Comparison of ENCODE assay signal across 8 mouse cellular contexts in genomic region chr19:46763356-46763755, GRCm38 (mm10). TPM values are rescaled to one million over a fixed set of nuclear protein-coding genes. Genes with fewer than 3 reads are reported as not detected.
DNase-seq lines count a peak whose midpoint lies in the region; ATAC-seq and TF ChIP-seq lines count a peak whose summit lies in the region.

No protein-coding gene starts in this region.

- no peaks in the 10 kb centered on the region for H3K27me3 ChIP-seq in heart, embryonic 14.5 days (ENCODE audit: control insufficient read depth, insufficient read depth, low read length)
- peaks cover 37% of the 10 kb centered on the region for H3K27me3 ChIP-seq in hindbrain, embryonic 10.5 days (ENCODE audit: insufficient read depth, poor library complexity, severe bottlenecking)
- peaks cover 35% of the 10 kb centered on the region for H3K27me3 ChIP-seq in midbrain, embryonic 12.5 days

- H3K9ac ChIP-seq in heart, embryonic 14.5 days (ENCODE audit: low read length): peak overlapping the region; percentile 81; the same call in 1 of the 2 replicates
- H3K9ac ChIP-seq in midbrain, embryonic 12.5 days (replicated peaks): peak overlapping the region; percentile 76; the same call in 1 of the 2 replicates

- WGBS in heart, embryonic 14.5 days: 34% methylated on average over 7 of the region's 7 CpGs
- WGBS in bone marrow, adult 2 months: 55% methylated on average over 7 of the region's 7 CpGs
- WGBS in hindbrain, embryonic 10.5 days: 10% methylated on average over 7 of the region's 7 CpGs
- WGBS in midbrain, embryonic 12.5 days: 11% methylated on average over 7 of the region's 7 CpGs

- no peaks in the 10 kb centered on the region for H3K36me3 ChIP-seq in heart, embryonic 14.5 days (ENCODE audit: control insufficient read depth, insufficient read depth, low read length)
- H3K36me3 ChIP-seq in hindbrain, embryonic 10.5 days: no peaks in the 10 kb centered on the region
- no peaks in the 10 kb centered on the region for H3K36me3 ChIP-seq in midbrain, embryonic 12.5 days

- H3K4me3 ChIP-seq in heart, embryonic 14.5 days (ENCODE audit: control insufficient read depth in 1 of 2, insufficient read depth in 1 of 2, low read depth in 1 of 2, low read length in 2 of 2): peak overlapping the region; percentile 81 to 88
- H3K4me3 ChIP-seq in bone marrow, adult 2 months (replicated peaks; ENCODE audit: control insufficient read depth, low read depth, low read length): peak overlapping the region; percentile 79
- peak overlapping the region; percentile 78 for H3K4me3 ChIP-seq in hindbrain, embryonic 10.5 days
- H3K4me3 ChIP-seq in midbrain, embryonic 12.5 days: peak overlapping the region; percentile 67

- no peak overlapping the region for H3K27ac ChIP-seq in heart, embryonic 14.5 days (replicated peaks in 1 of 2; ENCODE audit: control insufficient read depth in 1 of 2, insufficient read depth in 1 of 2, low read depth in 2 of 2, low read length in 2 of 2)
- no peak overlapping the region for H3K27ac ChIP-seq in bone marrow, adult 2 months (ENCODE audit: control insufficient read depth, insufficient read depth, low read depth, low read length, poor library complexity)
- no peak overlapping the region for H3K27ac ChIP-seq in hindbrain, embryonic 10.5 days
- no peak overlapping the region for H3K27ac ChIP-seq in midbrain, embryonic 12.5 days (replicated peaks)

- no peak for ATAC-seq in heart, embryonic 14.5 days (ENCODE audit: insufficient number of reproducible peaks, insufficient read depth, low FRiP score, low read depth)
- ATAC-seq in midbrain, embryonic 12.5 days (ENCODE audit: low FRiP score, low read depth): no peak

- peaks cover 0 to 6% of the 10 kb centered on the region in 2 experiments; a peak in 3 of 4 replicates for H3K4me1 ChIP-seq in heart, embryonic 14.5 days (ENCODE audit: control insufficient read depth in 2 of 2, insufficient read depth in 2 of 2, low read length in 2 of 2)
- peaks cover 4% of the 10 kb centered on the region for H3K4me1 ChIP-seq in bone marrow, adult 2 months (ENCODE audit: control insufficient read depth, insufficient read depth, low read length)
- peaks cover 36% of the 10 kb centered on the region for H3K4me1 ChIP-seq in hindbrain, embryonic 10.5 days (replicated peaks)
- H3K4me1 ChIP-seq in midbrain, embryonic 12.5 days: peaks cover 29% of the 10 kb centered on the region

- no peak for TF ChIP-seq POLR2A in bone marrow, adult 2 months (IDR thresholded peaks at IDR 0.05; ENCODE audit: borderline replicate concordance, control insufficient read depth, low read depth, low read length)

- H3K9me3 ChIP-seq in heart, embryonic 14.5 days (ENCODE audit: control insufficient read depth, low read length): no peaks in the 10 kb centered on the region
- no peaks in the 10 kb centered on the region for H3K9me3 ChIP-seq in hindbrain, embryonic 10.5 days
- H3K9me3 ChIP-seq in midbrain, embryonic 12.5 days: no peaks in the 10 kb centered on the region

- no peak for DNase-seq in heart, postnatal 10 days
- DNase-seq in hindbrain, embryonic 10.5 days (ENCODE audit: low spot score): no peak
- DNase-seq in left cerebral cortex, adult 9 months (ENCODE audit: low spot score in 2 of 2): no peak
- DNase-seq in ovary, adult 18-20 months (ENCODE audit: low spot score): no peak
- DNase-seq in thymus, postnatal 10 days (ENCODE audit: low spot score in 2 of 2): no peak

- H3K4me2 ChIP-seq in heart, embryonic 14.5 days (ENCODE audit: low read length): peak overlapping the region; percentile 100
- H3K4me2 ChIP-seq in midbrain, embryonic 12.5 days (replicated peaks): peak overlapping the region; percentile 96

- no peak for TF ChIP-seq CTCF in bone marrow, adult 2 months (IDR thresholded peaks at IDR 0.05; ENCODE audit: control insufficient read depth, insufficient read depth, low read length)

- intact Hi-C loops in heart, postnatal 10 days (cut with DNase I): no loop called here

RNA-seq across cellular contexts. Expression of gene Cnnm2, which starts 2.0 kb away (rescaled TPM):
- polyA plus RNA-seq in heart, embryonic 14.5 days (2014; fragmentation: Nextera tagmentation; extraction: Ambion mirVana): 2.9 and 3.2 TPM in 2 replicates
- 1 to 10 TPM; 6.6 to 7.7 TPM for total RNA-seq in heart, postnatal 10 days (2021)
- polyA plus RNA-seq in bone marrow, adult 2 months (2011; ENCODE audit: insufficient read depth, insufficient read length, low replicate concordance, missing spikeins): 5.7 and 10.5 TPM in 2 replicates
- polyA plus RNA-seq in hindbrain, embryonic 10.5 days (2016; fragmentation: Nextera tagmentation; extraction: Ambion mirVana): 2.7 and 4.0 TPM in 2 replicates
- 7.2 and 9.2 TPM in 2 replicates for polyA plus RNA-seq in midbrain, embryonic 12.5 days (2016; fragmentation: Nextera tagmentation; extraction: Ambion mirVana)

RNA-seq across cellular contexts. Expression of gene As3mt, which starts 56.1 kb away (rescaled TPM):
- polyA plus RNA-seq in heart, embryonic 14.5 days (2014; fragmentation: Nextera tagmentation; extraction: Ambion mirVana): 49.8 and 55.5 TPM in 2 replicates
- 10 to 100 TPM; 61.4 to 69.0 TPM for total RNA-seq in heart, postnatal 10 days (2021)
- 3.9 and 8.5 TPM in 2 replicates for polyA plus RNA-seq in bone marrow, adult 2 months (2011; ENCODE audit: insufficient read depth, insufficient read length, low replicate concordance, missing spikeins)
- 27.3 and 30.3 TPM in 2 replicates for polyA plus RNA-seq in hindbrain, embryonic 10.5 days (2016; fragmentation: Nextera tagmentation; extraction: Ambion mirVana)
- 27.0 and 29.9 TPM in 2 replicates for polyA plus RNA-seq in midbrain, embryonic 12.5 days (2016; fragmentation: Nextera tagmentation; extraction: Ambion mirVana)
